Mouse (Mus musculus): ENCODE data around the gene Thsd7b. TPM values are rescaled to one million over a fixed set of nuclear protein-coding genes. Genes with fewer than 3 reads are reported as not detected.

Thsd7b gene
- total and polyA plus RNA-seq, 3 experiments = 0.08 to 0.23 (median 0.12) TPM

- TF ChIP-seq EP300 (IDR thresholded peaks at IDR 0.05; ENCODE audit: insufficient read depth, low read depth, low read length) (no peak), CTCF (IDR thresholded peaks at IDR 0.05) (no peak), POLR2A (IDR thresholded peaks at IDR 0.05; ENCODE audit: insufficient read depth, low read depth, low read length) (no peak)
- DNase-seq = no peak
- Histone ChIP-seq H3K4me3 (no peak overlapping the region), H3K36me3 (ENCODE audit: control insufficient read depth, insufficient read depth, low read length) (no peaks in the 10 kb centered on the region), H3K27ac (no peak overlapping the region), H3K4me1 (ENCODE audit: control insufficient read depth, insufficient read depth, low read length) (no peaks in the 10 kb centered on the region), H3K79me2 (replicated peaks; ENCODE audit: control insufficient read depth, insufficient read depth, low read length) (no peaks in the 10 kb centered on the region), H3K27me3 (ENCODE audit: control insufficient read depth, insufficient read depth, low read length) (no peaks in the 10 kb centered on the region), H3K9ac (ENCODE audit: low read depth, low read length) (no peak overlapping the region)
- WGBS = 87% methylated on average over 4 of the region's 4 CpGs
- intact Hi-C loops (cut with DNase I) = no loop called here
Observed at GRCm38 (mm10) chr1:129558054-129558453, 285.0 kb downstream of the Thsd7b start.

- WGBS = 85% methylated on average over 4 of the region's 4 CpGs
- no peak overlapping the region for H3K4me3 ChIP-seq
- no peaks in the 10 kb centered on the region for H3K79me2 ChIP-seq (replicated peaks; ENCODE audit: control insufficient read depth, insufficient read depth, low read length)
- no peaks in the 10 kb centered on the region for H3K27me3 ChIP-seq (ENCODE audit: control insufficient read depth, insufficient read depth, low read length)
- TF ChIP-seq EP300 (IDR thresholded peaks at IDR 0.05; ENCODE audit: insufficient read depth, low read depth, low read length) (no peak), CTCF (IDR thresholded peaks at IDR 0.05) (no peak), POLR2A (IDR thresholded peaks at IDR 0.05; ENCODE audit: insufficient read depth, low read depth, low read length) (no peak)
- no peak for DNase-seq
- no peak overlapping the region for H3K9ac ChIP-seq (ENCODE audit: low read depth, low read length)
- H3K4me1 ChIP-seq (ENCODE audit: control insufficient read depth, insufficient read depth, low read length) = no peaks in the 10 kb centered on the region
- H3K27ac ChIP-seq = no peak overlapping the region
- intact Hi-C loops (cut with DNase I) = no loop called here
- no peaks in the 10 kb centered on the region for H3K36me3 ChIP-seq (ENCODE audit: control insufficient read depth, insufficient read depth, low read length)
Observed at GRCm38 (mm10) chr1:129559137-129559536, 286.0 kb downstream of the Thsd7b start.

- no peak for DNase-seq
- no peak for TF ChIP-seq EP300 (IDR thresholded peaks at IDR 0.05; ENCODE audit: insufficient read depth, low read depth, low read length)
- Histone ChIP-seq H3K36me3 (ENCODE audit: control insufficient read depth, insufficient read depth, low read length) (no peaks in the 10 kb centered on the region), H3K27me3 (ENCODE audit: control insufficient read depth, insufficient read depth, low read length) (no peaks in the 10 kb centered on the region), H3K4me1 (ENCODE audit: control insufficient read depth, insufficient read depth, low read length) (no peaks in the 10 kb centered on the region), H3K79me2 (replicated peaks; ENCODE audit: control insufficient read depth, insufficient read depth, low read length) (no peaks in the 10 kb centered on the region), H3K9ac (ENCODE audit: low read depth, low read length) (no peak overlapping the region), H3K4me3 (no peak overlapping the region), H3K27ac (no peak overlapping the region)
- intact Hi-C loops (cut with DNase I) = no loop called here
- 52% methylated on average over 3 of the region's 3 CpGs for WGBS
Observed at GRCm38 (mm10) chr1:129559812-129560211, 286.7 kb downstream of the Thsd7b start.

DNA sequence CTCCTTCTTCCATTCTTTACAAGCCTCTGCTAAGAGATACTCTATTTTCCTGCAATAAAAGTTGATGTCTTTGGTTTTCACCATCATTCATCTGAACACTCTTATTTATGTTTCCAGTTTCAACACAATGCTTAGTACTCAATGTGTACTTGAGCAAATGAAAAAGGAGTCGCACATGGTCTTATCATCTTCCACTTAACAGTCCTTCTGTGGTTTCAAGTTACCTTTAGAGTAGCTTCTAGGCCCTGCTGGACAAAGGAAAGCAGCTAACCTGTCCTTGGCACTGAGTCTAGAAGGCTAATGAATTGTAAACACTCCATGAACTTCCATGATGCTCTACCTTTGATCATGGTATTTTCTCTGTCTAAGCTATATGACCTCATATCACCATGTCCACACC, 289.6 kb downstream of the Thsd7b start:
- Histone ChIP-seq H3K27me3 (ENCODE audit: control insufficient read depth, insufficient read depth, low read length) (no peaks in the 10 kb centered on the region), H3K4me1 (ENCODE audit: control insufficient read depth, insufficient read depth, low read length) (no peaks in the 10 kb centered on the region), H3K79me2 (replicated peaks; ENCODE audit: control insufficient read depth, insufficient read depth, low read length) (no peaks in the 10 kb centered on the region), H3K4me3 (no peak overlapping the region), H3K27ac (no peak overlapping the region), H3K36me3 (ENCODE audit: control insufficient read depth, insufficient read depth, low read length) (no peaks in the 10 kb centered on the region), H3K9ac (ENCODE audit: low read depth, low read length) (no peak overlapping the region)
- no peak for DNase-seq
- intact Hi-C loops (cut with DNase I) = no loop called here
- TF ChIP-seq EP300 (IDR thresholded peaks at IDR 0.05; ENCODE audit: insufficient read depth, low read depth, low read length) (no peak), CTCF (IDR thresholded peaks at IDR 0.05) (no peak), POLR2A (IDR thresholded peaks at IDR 0.05; ENCODE audit: insufficient read depth, low read depth, low read length) (no peak)
- 51% methylated on average over 1 of the region's 1 CpGs for WGBS

- no peak overlapping the region for H3K4me3 ChIP-seq
- H3K36me3 ChIP-seq (ENCODE audit: control insufficient read depth, insufficient read depth, low read length) = no peaks in the 10 kb centered on the region
- DNase-seq = no peak
- no peak overlapping the region for H3K27ac ChIP-seq
- 58% methylated on average over 3 of the region's 3 CpGs for WGBS
- no peaks in the 10 kb centered on the region for H3K79me2 ChIP-seq (replicated peaks; ENCODE audit: control insufficient read depth, insufficient read depth, low read length)
- no peaks in the 10 kb centered on the region for H3K27me3 ChIP-seq (ENCODE audit: control insufficient read depth, insufficient read depth, low read length)
- no peaks in the 10 kb centered on the region for H3K4me1 ChIP-seq (ENCODE audit: control insufficient read depth, insufficient read depth, low read length)
- intact Hi-C loops (cut with DNase I) = no loop called here
- TF ChIP-seq POLR2A (IDR thresholded peaks at IDR 0.05; ENCODE audit: insufficient read depth, low read depth, low read length) (no peak), EP300 (IDR thresholded peaks at IDR 0.05; ENCODE audit: insufficient read depth, low read depth, low read length) (no peak), CTCF (IDR thresholded peaks at IDR 0.05) (no peak)
- H3K9ac ChIP-seq (ENCODE audit: low read depth, low read length) = no peak overlapping the region
Observed at GRCm38 (mm10) chr1:129570522-129570921, 297.4 kb downstream of the Thsd7b start.

GRCm38 (mm10) chr1:129579955-129580354, 306.9 kb downstream of the Thsd7b start:
- no peak for DNase-seq
- Histone ChIP-seq H3K4me1 (ENCODE audit: control insufficient read depth, insufficient read depth, low read length) (no peaks in the 10 kb centered on the region), H3K36me3 (ENCODE audit: control insufficient read depth, insufficient read depth, low read length) (no peaks in the 10 kb centered on the region), H3K9ac (ENCODE audit: low read depth, low read length) (no peak overlapping the region), H3K4me3 (no peak overlapping the region), H3K27me3 (ENCODE audit: control insufficient read depth, insufficient read depth, low read length) (no peaks in the 10 kb centered on the region), H3K27ac (no peak overlapping the region), H3K79me2 (replicated peaks; ENCODE audit: control insufficient read depth, insufficient read depth, low read length) (no peaks in the 10 kb centered on the region)
- TF ChIP-seq POLR2A (IDR thresholded peaks at IDR 0.05; ENCODE audit: insufficient read depth, low read depth, low read length) (no peak), EP300 (IDR thresholded peaks at IDR 0.05; ENCODE audit: insufficient read depth, low read depth, low read length) (no peak), CTCF (IDR thresholded peaks at IDR 0.05) (no peak)
- WGBS = 71% methylated on average over 4 of the region's 4 CpGs
- intact Hi-C loops (cut with DNase I) = no loop called here
